Mouse (Mus musculus) testis, adult 2 months (tissue): Measurements from ENCODE around the gene Flvcr2.

Experiments used
- CTCF ChIP-seq: fragments of 200-500 bp; IDR thresholded peaks from 2 replicates; pipeline ENCODE4 v1.5.1; 2012; ENCODE audit warnings: low read depth, mild to moderate bottlenecking, inconsistent platforms, low read length, moderate library complexity; ENCODE audit not compliant: control insufficient read depth, insufficient read depth, insufficient replicate concordance
- POLR2A ChIP-seq: fragments of 200-500 bp; IDR thresholded peaks from 2 replicates; pipeline ENCODE4 v1.6.1; 2012; ENCODE audit warnings: low read depth, mild to moderate bottlenecking, inconsistent platforms, low read length, moderate library complexity; ENCODE audit not compliant: control insufficient read depth

DNA sequence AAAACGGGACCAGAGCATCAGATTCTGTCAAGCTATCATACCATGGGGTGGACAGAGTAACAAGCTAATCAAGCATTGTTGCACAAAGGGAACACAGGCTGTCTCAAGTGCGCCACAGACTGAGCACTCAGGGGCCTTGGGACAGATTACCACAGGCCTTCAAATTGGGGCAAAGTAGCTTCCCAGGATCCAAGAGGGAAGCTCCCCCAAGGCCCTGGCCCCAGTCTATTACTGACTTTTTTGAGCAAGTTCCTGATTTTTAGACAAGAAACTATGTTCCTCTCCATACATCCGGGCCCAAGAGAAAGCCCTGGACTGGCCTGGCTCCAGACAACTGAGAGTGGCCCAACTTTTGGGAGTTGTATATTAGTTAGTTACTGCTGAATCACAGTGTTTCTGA, 35.3 kb downstream of the Flvcr2 start:
- TF ChIP-seq POLR2A, result no peak
- TF ChIP-seq CTCF, result no peak
